Mouse (Mus musculus) heart, adult 10 weeks (tissue): ENCODE measurements around the gene Atp13a1. TPM values are rescaled to one million over a fixed set of nuclear protein-coding genes. Genes with fewer than 3 reads are reported as not detected.

Experiments
- polyA plus RNA-seq: library from polyadenylated mRNA; stranded (reverse); fragments of 350-450 nt; fragmentation: Illumina TruSeq; extraction: RNeasy Lipid Tissue Mini Kit (QIAGEN cat#74804); gene quantifications from one replicate; pipeline ENCODE4 v1.2.3, GENCODE M21; 2014; ENCODE audit warnings: low read depth, low replicate concordance

The Atp13a1 gene
- 13.5 TPM for polyA plus RNA-seq

GRCm38 (mm10) chr8:69790773-69791367, at the start of gene Atp13a1, which contains the start of gene Zfp866:
Gene Atp13a1, plus strand, starts transcription at chr8:69791163.
Gene Zfp866, minus strand, starts transcription at chr8:69791178.

GRCm38 (mm10) chr8:69749544-69750454, 41.2 kb upstream of the Atp13a1 start, which contains the start of gene Zfp963:
Gene Zfp963, minus strand, starts transcription at chr8:69749970.

GRCm38 (mm10) chr8:69774503-69775148, 16.3 kb upstream of the Atp13a1 start, which contains the start of gene Gm20422:
Gene Gm20422, minus strand, starts transcription at chr8:69774886.

GRCm38 (mm10) chr8:69808094-69808863, 17.3 kb downstream of the Atp13a1 start, which contains the start of gene Gmip:
Gene Gmip, plus strand, starts transcription at chr8:69808679.

GRCm38 (mm10) chr8:69822386-69823191, 31.6 kb downstream of the Atp13a1 start, which contains the start of gene Lpar2:
Gene Lpar2, plus strand, starts transcription at chr8:69822429.

GRCm38 (mm10) chr8:69832298-69832853, 41.4 kb downstream of the Atp13a1 start, which contains the start of gene Pbx4:
Gene Pbx4, plus strand, starts transcription at chr8:69832491.

Other genes with a start within 250 kb of the Atp13a1 start
- gene Zfp868, start 165.6 kb upstream of the Atp13a1 start, polyA plus RNA-seq = 7.3 TPM
- gene Zfp964, start 136.7 kb upstream of the Atp13a1 start, polyA plus RNA-seq = 1.2 TPM
- gene Zfp869, start 80.4 kb upstream of the Atp13a1 start, polyA plus RNA-seq = 24.0 TPM
- 4.2 TPM for gene Zfp963, start 41.2 kb upstream of the Atp13a1 start, polyA plus RNA-seq
- not detected for gene Gm20422, start 16.3 kb upstream of the Atp13a1 start, polyA plus RNA-seq
- 17.2 TPM for gene Zfp866, start within 50 bp of the Atp13a1 start, polyA plus RNA-seq
- gene Gmip, start 17.5 kb downstream of the Atp13a1 start, polyA plus RNA-seq = 4.4 TPM
- gene Lpar2, start 31.3 kb downstream of the Atp13a1 start, polyA plus RNA-seq = 0.18 TPM
- gene Pbx4, start 41.3 kb downstream of the Atp13a1 start, polyA plus RNA-seq = not detected
- gene Cilp2, start 96.5 kb downstream of the Atp13a1 start, polyA plus RNA-seq = 6.1 TPM
- not detected for gene Tssk6, start 111.0 kb downstream of the Atp13a1 start, polyA plus RNA-seq
- 607 TPM for gene Ndufa13, start 111.4 kb downstream of the Atp13a1 start, polyA plus RNA-seq
- gene Yjefn3, start 111.5 kb downstream of the Atp13a1 start, polyA plus RNA-seq = 10.9 TPM
- gene Gatad2a, start 205.2 kb downstream of the Atp13a1 start, polyA plus RNA-seq = 18.1 TPM